Mouse (Mus musculus): Measurements from ENCODE around the gene Scaf1. TPM values are rescaled to one million over a fixed set of nuclear protein-coding genes. Genes with fewer than 3 reads are reported as not detected.

Gene Scaf1
- total and polyA plus RNA-seq, 3 experiments, result 17.7 to 81.5 (median 34.4) TPM

GRCm38 (mm10) chr7:44962337-44962736, 53.8 kb downstream of the Scaf1 start:
- no peak for DNase-seq (ENCODE audit: low read depth, low spot score)
- no peak for TF ChIP-seq ZMIZ1 (IDR thresholded peaks at IDR 0.05; ENCODE audit: low read depth, low read length)
- TF ChIP-seq E2F4 (IDR thresholded peaks at IDR 0.05; ENCODE audit: borderline replicate concordance, low read depth, low read length), result no peak
- TF ChIP-seq TAL1 (IDR thresholded peaks at IDR 0.05; ENCODE audit: low read length), result no peak
- no peak for TF ChIP-seq MAZ (IDR thresholded peaks at IDR 0.05; ENCODE audit: low read depth, low read length)
- TF ChIP-seq MYC (IDR thresholded peaks at IDR 0.05; ENCODE audit: low read depth, low read length), result no peak
- no peak for TF ChIP-seq POLR2AphosphoS2 (IDR thresholded peaks at IDR 0.05; ENCODE audit: low read length)
- TF ChIP-seq CHD2 (IDR thresholded peaks at IDR 0.05; ENCODE audit: low read length), result no peak
- TF ChIP-seq RAD21 (IDR thresholded peaks at IDR 0.05; ENCODE audit: low read depth, low read length), result no peak
- no peak for TF ChIP-seq MXI1 (IDR thresholded peaks at IDR 0.05; ENCODE audit: low read depth, low read length)
- no peak for TF ChIP-seq POLR2AphosphoS5 (IDR thresholded peaks at IDR 0.05; ENCODE audit: borderline replicate concordance, low read depth, low read length)
- no peak for TF ChIP-seq USF1 (IDR thresholded peaks at IDR 0.05; ENCODE audit: low read depth, low read length)
- no peak for TF ChIP-seq MAFK (IDR thresholded peaks at IDR 0.05; ENCODE audit: borderline replicate concordance, low read depth, low read length)
- no peak for TF ChIP-seq POLR2A (IDR thresholded peaks at IDR 0.05; ENCODE audit: control insufficient read depth in 1 of 2, insufficient read depth in 1 of 2, low read depth in 1 of 2, low read length in 2 of 2, poor library complexity in 1 of 2)
- no peak for TF ChIP-seq MAX (IDR thresholded peaks at IDR 0.05; ENCODE audit: low read length)
- TF ChIP-seq TBP (IDR thresholded peaks at IDR 0.05; ENCODE audit: low read depth, low read length), result no peak
- no peak for TF ChIP-seq CTCF (IDR thresholded peaks at IDR 0.05 in 2 of 3, conservative IDR thresholded peaks at IDR 0.05 in 1 of 3; ENCODE audit: control insufficient read depth in 1 of 3, insufficient read depth in 1 of 3, low read depth in 2 of 3, low read length in 3 of 3, poor library complexity in 1 of 3, severe bottlenecking in 1 of 3)
- H3K9ac ChIP-seq (ENCODE audit: control insufficient read depth, low read depth, low read length, poor library complexity, severe bottlenecking), result no peak overlapping the region
- H3K27me3 ChIP-seq (ENCODE audit: control insufficient read depth in 1 of 2, insufficient read depth in 2 of 2, low read length in 2 of 2), result no peaks in the 10 kb centered on the region
- H3K79me2 ChIP-seq (ENCODE audit: control insufficient read depth, insufficient read depth, low read length, poor library complexity), result no peaks in the 10 kb centered on the region
- H3K9me3 ChIP-seq (replicated peaks; ENCODE audit: insufficient read depth, low read length), result no peaks in the 10 kb centered on the region
- no peaks in the 10 kb centered on the region for H3K36me3 ChIP-seq (ENCODE audit: control insufficient read depth in 1 of 2, insufficient read depth in 2 of 2, low read length in 2 of 2)
- no peak overlapping the region for H3K4me3 ChIP-seq (ENCODE audit: control insufficient read depth in 1 of 2, insufficient read depth in 1 of 2, low read depth in 2 of 2, low read length in 2 of 2)
- peaks cover 0 to 4% of the 10 kb centered on the region in 2 experiments; a peak in 1 of 4 replicates for H3K4me1 ChIP-seq (ENCODE audit: control insufficient read depth in 1 of 2, insufficient read depth in 2 of 2, low read length in 2 of 2)
- no peak overlapping the region for H3K27ac ChIP-seq (ENCODE audit: control insufficient read depth, low read depth, low read length)

GRCm38 (mm10) chr7:44960512-44960910, 55.7 kb downstream of the Scaf1 start:
- no peak for DNase-seq (ENCODE audit: low read depth, low spot score)
- Histone ChIP-seq H3K36me3 (ENCODE audit: control insufficient read depth in 1 of 2, insufficient read depth in 2 of 2, low read length in 2 of 2) (no peaks in the 10 kb centered on the region), H3K4me3 (ENCODE audit: control insufficient read depth in 1 of 2, insufficient read depth in 1 of 2, low read depth in 2 of 2, low read length in 2 of 2) (no peak overlapping the region), H3K9me3 (replicated peaks; ENCODE audit: insufficient read depth, low read length) (no peaks in the 10 kb centered on the region), H3K27ac (ENCODE audit: control insufficient read depth, low read depth, low read length) (no peak overlapping the region), H3K4me1 (ENCODE audit: control insufficient read depth in 1 of 2, insufficient read depth in 2 of 2, low read length in 2 of 2) (peaks cover 0 to 4% of the 10 kb centered on the region in 2 experiments; a peak in 1 of 4 replicates), H3K27me3 (ENCODE audit: control insufficient read depth in 1 of 2, insufficient read depth in 2 of 2, low read length in 2 of 2) (no peaks in the 10 kb centered on the region), H3K79me2 (ENCODE audit: control insufficient read depth, insufficient read depth, low read length, poor library complexity) (no peaks in the 10 kb centered on the region), H3K9ac (ENCODE audit: control insufficient read depth, low read depth, low read length, poor library complexity, severe bottlenecking) (no peak overlapping the region)
- no peak for TF ChIP-seq POLR2A (IDR thresholded peaks at IDR 0.05; ENCODE audit: control insufficient read depth in 1 of 2, insufficient read depth in 1 of 2, low read depth in 1 of 2, low read length in 2 of 2, poor library complexity in 1 of 2)
- TF ChIP-seq NELFE (IDR thresholded peaks at IDR 0.05; ENCODE audit: low read depth, low read length), result no peak
- TF ChIP-seq TBP (IDR thresholded peaks at IDR 0.05; ENCODE audit: low read depth, low read length), result no peak
- no peak for TF ChIP-seq MAX (IDR thresholded peaks at IDR 0.05; ENCODE audit: low read length)
- no peak for TF ChIP-seq UBTF (IDR thresholded peaks at IDR 0.05; ENCODE audit: borderline replicate concordance, insufficient read depth, low read depth, low read length)
- TF ChIP-seq ZC3H11A (IDR thresholded peaks at IDR 0.05; ENCODE audit: low read depth, low read length), result no peak
- TF ChIP-seq MAFK (IDR thresholded peaks at IDR 0.05; ENCODE audit: borderline replicate concordance, low read depth, low read length), result no peak
- no peak for TF ChIP-seq NRF1 (IDR thresholded peaks at IDR 0.05; ENCODE audit: insufficient read depth, low read depth, low read length, poor library complexity, severe bottlenecking)
- TF ChIP-seq RCOR1 (IDR thresholded peaks at IDR 0.05; ENCODE audit: low read depth, low read length), result no peak
- TF ChIP-seq GABPA (IDR thresholded peaks at IDR 0.05; ENCODE audit: low read depth, low read length), result no peak
- TF ChIP-seq HCFC1 (IDR thresholded peaks at IDR 0.05; ENCODE audit: low read depth, low read length), result no peak
- TF ChIP-seq MEF2A (IDR thresholded peaks at IDR 0.05; ENCODE audit: extremely low read depth, insufficient replicate concordance, low read depth, low read length, poor library complexity, severe bottlenecking), result no peak
- TF ChIP-seq CTCF (IDR thresholded peaks at IDR 0.05 in 2 of 3, conservative IDR thresholded peaks at IDR 0.05 in 1 of 3; ENCODE audit: control insufficient read depth in 1 of 3, insufficient read depth in 1 of 3, low read depth in 2 of 3, low read length in 3 of 3, poor library complexity in 1 of 3, severe bottlenecking in 1 of 3), result no peak
- no peak for TF ChIP-seq CHD2 (IDR thresholded peaks at IDR 0.05; ENCODE audit: low read length)
- no peak for TF ChIP-seq ZKSCAN1 (IDR thresholded peaks at IDR 0.05; ENCODE audit: low read depth, low read length)
- no peak for TF ChIP-seq USF1 (IDR thresholded peaks at IDR 0.05; ENCODE audit: low read depth, low read length)
- no peak for TF ChIP-seq GATA1 (IDR thresholded peaks at IDR 0.05; ENCODE audit: low read depth, low read length)
- TF ChIP-seq MAZ (IDR thresholded peaks at IDR 0.05; ENCODE audit: low read depth, low read length), result no peak

Measured in MEL (cell line).